Mouse (Mus musculus) heart, embryonic 14.5 days (tissue): Measurements from ENCODE around the gene Mroh9. TPM values are rescaled to one million over a fixed set of nuclear protein-coding genes. Genes with fewer than 3 reads are reported as not detected.

Source experiments
- ATAC-seq: fragments of 200-750 bp; cut with Nextera tagmentation; 2 replicates; pipeline ENCODE4 v1.8.0; 2017; ENCODE audit warnings: low read depth, moderate TSS enrichment; ENCODE audit not compliant: insufficient number of reproducible peaks, insufficient read depth, low FRiP score
- H3K27ac ChIP-seq, 2 experiments: fragments of 200-500 bp in 1 of 2; fragments of 300-500 bp in 1 of 2; sonication (generic) in 1 of 2; replicated peaks in 1 of 2; 2 replicates each; pipeline ENCODE4 v1.5.1; 2012 to 2014; ENCODE audit warnings: low read depth in 2 of 2, low read length in 2 of 2, control low read depth in 1 of 2, mild to moderate bottlenecking in 1 of 2, mixed read lengths in 1 of 2; ENCODE audit not compliant: control insufficient read depth in 1 of 2, insufficient read depth in 1 of 2
- H3K27me3 ChIP-seq: fragments of 300-500 bp; sonication (generic); 2 replicates; pipeline ENCODE4 v1.6.1; 2014; ENCODE audit warnings: mild to moderate bottlenecking, low read length, control low read depth; ENCODE audit not compliant: control insufficient read depth, insufficient read depth
- H3K36me3 ChIP-seq: fragments of 300-500 bp; sonication (generic); 2 replicates; pipeline ENCODE4 v1.6.1; 2014; ENCODE audit warnings: mild to moderate bottlenecking, control low read depth, low read length, mixed read lengths; ENCODE audit not compliant: control insufficient read depth, insufficient read depth
- H3K4me1 ChIP-seq, 2 experiments: fragments of 200-500 bp in 1 of 2; fragments of 300-500 bp in 1 of 2; sonication (generic) in 1 of 2; 2 replicates each; pipeline ENCODE4 v1.6.1; 2012 to 2014; ENCODE audit warnings: low read length in 2 of 2, control low read depth in 1 of 2, mixed read lengths in 1 of 2; ENCODE audit not compliant: control insufficient read depth in 2 of 2, insufficient read depth in 2 of 2
- H3K4me2 ChIP-seq: fragments of 300-500 bp; sonication (generic); 2 replicates; pipeline ENCODE4 v1.6.1; 2014; ENCODE audit warnings: mild to moderate bottlenecking, low read length
- H3K4me3 ChIP-seq, 2 experiments: fragments of 200-500 bp in 1 of 2; fragments of 300-500 bp in 1 of 2; sonication (generic) in 1 of 2; 2 replicates each; pipeline ENCODE4 v1.5.1; 2012 to 2014; ENCODE audit warnings: low read length in 2 of 2, mild to moderate bottlenecking in 2 of 2, control low read depth in 1 of 2, low read depth in 1 of 2, moderate library complexity in 1 of 2; ENCODE audit not compliant: control insufficient read depth in 1 of 2, insufficient read depth in 1 of 2
- H3K9ac ChIP-seq: fragments of 300-500 bp; sonication (generic); 2 replicates; pipeline ENCODE4 v1.6.1; 2014; ENCODE audit warnings: mild to moderate bottlenecking, low read length
- H3K9me3 ChIP-seq: fragments of 300-500 bp; sonication (generic); 2 replicates; pipeline ENCODE4 v1.6.1; 2016; ENCODE audit warnings: low read length, control low read depth; ENCODE audit not compliant: control insufficient read depth
- WGBS: fragments of 180-500 bp; shearing (Covaris S2); extraction: QIAGEN DNeasy Blood & Tissue Kit; methylation state at CpG from one replicate; pipeline ENCODE4 v1.1.7; 2014; 5-methylcytosine and 5-hydroxymethylcytosine counted together
- polyA plus RNA-seq: library from polyadenylated mRNA; unstranded; fragments of >200 nt; fragmentation: Nextera tagmentation; extraction: Ambion mirVana; gene quantifications from 2 replicates; pipeline ENCODE4 v1.2.1, GENCODE M21; 2014

Gene Mroh9
- polyA plus RNA-seq = not detected in 2 replicates

- Histone ChIP-seq H3K9ac (no peak within 1 kb of the TSS), H3K9me3 (no peaks in the 10 kb centered on the region), H3K36me3 (no peaks in the 10 kb centered on the region), H3K4me2 (no peak within 1 kb of the TSS), H3K4me1 (no peaks in the 10 kb centered on the region), H3K4me3 (no peak within 1 kb of the TSS), H3K27me3 (no peaks in the 10 kb centered on the region), H3K27ac (no peak within 1 kb of the TSS)
- ATAC-seq = no peak
- 78% methylated on average over 2 of the region's 2 CpGs for WGBS
These were observed at the start of gene Mroh9 for GRCm38 (mm10) chr1:163085570-163085969. TSS of gene Mroh9 (minus strand) at chr1:163085670.

- no peaks in the 10 kb centered on the region for H3K27me3 ChIP-seq
- 53% methylated on average over 3 of the region's 3 CpGs for WGBS
- no peaks in the 10 kb centered on the region for H3K4me1 ChIP-seq
- no peaks in the 10 kb centered on the region for H3K36me3 ChIP-seq
- no peak overlapping the region for H3K4me3 ChIP-seq
- ATAC-seq = no peak
- H3K4me2 ChIP-seq = no peak overlapping the region
- H3K9ac ChIP-seq = no peak overlapping the region
- H3K9me3 ChIP-seq = no peaks in the 10 kb centered on the region
- no peak overlapping the region for H3K27ac ChIP-seq
These were observed 44.5 kb upstream of the Mroh9 start for GRCm38 (mm10) chr1:163129976-163130375.

GRCm38 (mm10) chr1:163129129-163129900 lies 43.8 kb upstream of the Mroh9 start:
- H3K9ac ChIP-seq = no peak overlapping the region
- H3K27me3 ChIP-seq = no peaks in the 10 kb centered on the region
- no peak overlapping the region for H3K27ac ChIP-seq
- no peak overlapping the region for H3K4me3 ChIP-seq
- no peaks in the 10 kb centered on the region for H3K9me3 ChIP-seq
- H3K4me1 ChIP-seq = no peaks in the 10 kb centered on the region
- no peak for ATAC-seq
- WGBS = 77% methylated on average over 9 of the region's 9 CpGs
- H3K36me3 ChIP-seq = no peaks in the 10 kb centered on the region
- no peak overlapping the region for H3K4me2 ChIP-seq

GRCm38 (mm10) chr1:163126175-163126881 lies 40.9 kb upstream of the Mroh9 start:
- ATAC-seq = no peak
- H3K4me2 ChIP-seq = no peak overlapping the region
- no peak overlapping the region for H3K27ac ChIP-seq
- 60% methylated on average over 7 of the region's 7 CpGs for WGBS
- no peak overlapping the region for H3K9ac ChIP-seq
- no peaks in the 10 kb centered on the region for H3K27me3 ChIP-seq
- H3K36me3 ChIP-seq = no peaks in the 10 kb centered on the region
- H3K9me3 ChIP-seq = no peaks in the 10 kb centered on the region
- H3K4me1 ChIP-seq = no peaks in the 10 kb centered on the region
- H3K4me3 ChIP-seq = no peak overlapping the region

GRCm38 (mm10) chr1:163122414-163122813 lies 36.9 kb upstream of the Mroh9 start:
- H3K9ac ChIP-seq = no peak overlapping the region
- no peak overlapping the region for H3K27ac ChIP-seq
- no peak for ATAC-seq
- 78% methylated on average over 1 of the region's 1 CpGs for WGBS
- H3K4me1 ChIP-seq = no peaks in the 10 kb centered on the region
- no peak overlapping the region for H3K4me3 ChIP-seq
- H3K9me3 ChIP-seq = no peaks in the 10 kb centered on the region
- no peaks in the 10 kb centered on the region for H3K36me3 ChIP-seq
- H3K27me3 ChIP-seq = no peaks in the 10 kb centered on the region
- no peak overlapping the region for H3K4me2 ChIP-seq

- H3K36me3 ChIP-seq = no peaks in the 10 kb centered on the region
- no peak overlapping the region for H3K9ac ChIP-seq
- no peak overlapping the region for H3K4me2 ChIP-seq
- H3K4me3 ChIP-seq = no peak overlapping the region
- no peaks in the 10 kb centered on the region for H3K9me3 ChIP-seq
- H3K27me3 ChIP-seq = no peaks in the 10 kb centered on the region
- no peak overlapping the region for H3K27ac ChIP-seq
- ATAC-seq = no peak
- 66% methylated on average over 8 of the region's 8 CpGs for WGBS
- no peaks in the 10 kb centered on the region for H3K4me1 ChIP-seq
These were observed 28.1 kb upstream of the Mroh9 start for GRCm38 (mm10) chr1:163113461-163114174.

- Histone ChIP-seq H3K27me3 (no peaks in the 10 kb centered on the region), H3K9me3 (no peaks in the 10 kb centered on the region), H3K27ac (no peak overlapping the region), H3K9ac (no peak overlapping the region), H3K36me3 (no peaks in the 10 kb centered on the region), H3K4me3 (no peak overlapping the region), H3K4me1 (no peaks in the 10 kb centered on the region), H3K4me2 (no peak overlapping the region)
- ATAC-seq = no peak
- WGBS = 83% methylated on average over 4 of the region's 4 CpGs
These were observed 27.2 kb upstream of the Mroh9 start for GRCm38 (mm10) chr1:163112482-163113164.
